Mouse (Mus musculus): Measurements from ENCODE around the gene Asic2. TPM values are rescaled to one million over a fixed set of nuclear protein-coding genes. Genes with fewer than 3 reads are reported as not detected.

Gene Asic2
- under 1 TPM; 0.21 to 0.23 TPM for total RNA-seq (2021)
- long read RNA-seq, experiment 1: 0 reads
- long read RNA-seq, experiment 2, partial matches to known transcripts: 0 of 1 reads
- long read RNA-seq, experiment 2, other reads (novel, unspliced or antisense): 0 of 1 reads

DNA sequence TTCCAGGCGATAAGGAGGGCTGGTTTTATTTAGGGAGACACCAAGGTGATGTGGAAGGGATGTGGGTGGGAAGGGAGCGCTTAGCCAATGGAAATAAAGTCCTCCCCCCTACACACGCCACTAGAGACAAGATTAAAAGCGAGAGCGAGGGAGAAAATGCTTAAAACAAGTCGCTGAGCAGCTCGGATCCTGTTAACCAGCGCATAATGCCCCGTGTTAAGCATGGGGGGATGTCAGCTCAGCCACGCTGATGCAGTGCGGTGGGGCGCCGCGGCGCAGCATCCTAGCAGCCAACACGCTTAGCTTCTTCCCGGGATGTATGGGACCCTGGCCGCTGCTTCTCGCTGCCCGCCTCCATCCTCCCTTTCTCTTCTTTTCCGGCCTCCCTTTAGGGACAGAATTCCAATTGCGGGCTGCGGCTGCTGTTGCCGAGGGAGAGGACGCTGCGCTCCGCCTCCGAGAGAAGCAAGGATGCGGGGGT lies at the start of gene Asic2:
TSS of gene Asic2 (minus strand) at position 57 of the 481 bp plus-strand sequence.
- DNase-seq: no peak

DNA sequence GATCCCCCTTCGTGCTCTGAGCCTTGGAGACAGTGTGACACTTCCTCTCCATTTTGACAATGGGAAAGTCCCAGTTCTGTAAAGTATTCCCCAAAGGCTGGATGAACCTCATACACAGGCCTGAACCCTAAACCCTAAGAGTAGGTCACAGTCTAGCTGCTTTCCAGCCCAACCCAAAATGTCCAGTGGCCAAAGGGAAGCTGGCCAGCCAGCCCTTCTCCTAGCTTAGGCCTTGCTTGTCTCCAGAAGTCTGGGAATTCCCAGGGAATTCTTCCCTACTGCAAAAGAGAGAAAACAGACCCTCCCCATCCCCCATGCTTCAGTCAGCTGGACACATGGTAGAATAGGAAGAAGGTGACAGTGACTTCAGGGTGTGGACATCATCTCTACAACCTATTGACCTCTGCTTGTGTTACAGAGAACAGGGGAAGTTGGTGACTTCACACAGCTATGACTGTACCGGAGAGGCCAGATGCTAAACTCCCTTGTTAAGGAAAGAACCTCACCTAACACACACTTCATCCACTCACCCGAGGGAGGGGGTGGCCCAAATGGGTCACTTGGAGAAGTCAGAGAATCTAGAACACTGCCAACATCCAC lies 48.0 kb upstream of the Asic2 start:
- DNase-seq: peak; percentile 30

DNA sequence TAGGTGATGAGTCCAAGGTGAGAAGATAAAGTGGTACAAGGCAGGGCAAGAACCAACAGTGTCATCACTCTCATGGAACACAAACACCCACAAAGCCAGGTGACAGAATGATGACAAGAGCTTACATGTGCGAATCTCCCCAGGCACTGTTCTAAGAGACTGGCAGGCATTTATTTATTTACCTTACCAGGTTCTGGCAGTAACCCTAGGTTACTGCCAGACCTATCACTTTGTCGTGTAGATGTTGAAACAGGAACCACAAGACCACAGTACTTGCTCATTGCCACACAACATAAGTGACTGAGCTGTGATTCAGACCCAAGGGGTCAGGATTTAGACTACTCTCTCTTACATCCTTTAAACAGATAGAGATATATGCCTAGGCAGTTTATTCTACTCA lies 46.8 kb upstream of the Asic2 start:
- no peak for DNase-seq

GRCm38 (mm10) chr11:82013756-82014155 lies 45.5 kb upstream of the Asic2 start:
- no peak for DNase-seq

GRCm38 (mm10) chr11:82011411-82012193 lies 43.3 kb upstream of the Asic2 start:
- DNase-seq: no peak

GRCm38 (mm10) chr11:82010115-82010514 lies 41.9 kb upstream of the Asic2 start:
- no peak for DNase-seq

DNA sequence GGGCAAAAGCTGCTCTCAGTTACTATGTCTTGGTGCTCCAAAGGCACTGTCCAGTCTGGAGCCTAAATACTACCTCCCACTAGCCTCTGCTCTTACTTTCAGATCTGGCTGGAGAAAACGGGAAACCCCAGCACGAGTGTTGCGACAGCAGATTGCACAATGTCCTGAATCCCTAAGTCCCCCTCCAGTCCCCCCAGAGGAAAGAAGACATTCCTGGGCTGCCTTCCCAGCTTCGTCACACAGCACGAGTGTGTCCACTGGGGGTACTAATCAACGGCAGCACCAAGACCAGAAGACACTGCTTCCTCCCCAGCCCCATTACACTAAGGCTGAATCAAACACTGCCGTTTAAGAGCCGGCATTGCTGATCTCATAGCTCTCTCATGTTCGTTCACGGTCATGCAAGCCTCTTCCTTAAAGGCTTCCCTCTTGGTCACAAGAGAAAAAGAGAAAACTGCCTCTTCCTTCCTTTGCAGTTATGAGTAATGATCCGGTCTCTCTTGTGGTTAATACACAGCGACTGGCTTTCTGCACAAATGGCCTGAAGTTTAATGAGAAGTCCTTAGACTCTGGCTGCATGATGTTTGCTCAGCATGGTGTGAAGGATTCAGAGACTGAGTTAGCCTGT lies 38.7 kb upstream of the Asic2 start:
- DNase-seq: peak; percentile 32

- no peak for DNase-seq
Observed at GRCm38 (mm10) chr11:82004810-82005209, 36.6 kb upstream of the Asic2 start.

DNA sequence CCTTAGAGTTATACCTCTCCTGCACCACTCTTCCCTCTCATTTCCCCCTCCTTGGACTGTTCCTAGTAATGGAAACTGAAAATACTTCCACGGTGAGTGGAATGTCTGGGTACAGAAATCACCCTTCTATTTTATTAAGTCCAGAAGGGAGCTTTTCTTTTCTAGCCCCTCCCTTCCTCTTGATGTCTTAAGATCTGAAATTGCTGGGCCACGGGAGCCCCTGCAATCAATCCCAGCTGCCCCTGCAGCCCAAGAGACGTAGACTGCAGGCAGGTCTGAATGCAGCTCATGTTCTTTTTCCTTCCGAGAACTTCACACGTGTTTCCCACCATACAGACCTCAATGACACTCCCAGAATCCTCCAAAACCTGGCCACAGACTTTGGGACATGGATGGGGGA lies 32.3 kb upstream of the Asic2 start:
- DNase-seq: no peak

DNA sequence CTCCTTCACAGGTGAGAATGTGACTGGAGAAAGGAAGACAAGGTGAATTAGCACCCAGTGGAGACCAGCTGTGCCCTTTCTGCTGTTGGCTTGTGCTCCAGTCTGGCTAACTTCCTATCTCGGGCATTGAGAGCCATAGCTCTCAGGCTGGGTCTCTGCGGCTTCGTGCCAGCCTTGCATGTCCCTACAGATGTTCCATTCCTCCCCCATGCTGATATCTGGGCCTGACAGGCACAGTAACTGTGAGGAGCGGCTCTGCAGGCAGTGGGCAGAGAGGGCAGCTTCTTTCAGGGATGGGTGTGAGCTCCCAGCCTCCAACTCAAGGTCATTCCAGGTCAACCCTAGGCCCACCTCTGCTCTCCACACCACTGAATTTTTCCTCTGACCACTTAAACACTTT lies 31.2 kb upstream of the Asic2 start:
- no peak for DNase-seq

DNA sequence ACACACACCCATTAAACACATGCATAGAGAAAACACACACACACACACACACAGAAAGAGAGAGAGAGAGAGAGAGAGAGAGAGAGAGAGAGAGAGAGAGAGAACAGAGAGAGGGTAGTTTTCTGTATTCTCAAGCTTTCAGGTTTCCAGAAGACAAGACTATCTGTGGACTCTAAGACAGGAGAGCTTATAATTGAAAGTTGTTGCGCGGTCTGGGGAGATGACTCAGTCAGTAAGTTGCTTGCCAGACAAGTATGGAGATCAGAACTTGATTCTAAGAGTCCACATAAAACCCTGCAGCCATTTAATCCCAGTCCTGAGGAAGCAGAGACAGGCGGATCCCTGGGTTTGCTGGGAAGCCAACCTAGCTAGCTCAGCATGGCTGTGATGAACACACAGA lies 30.4 kb upstream of the Asic2 start:
- no peak for DNase-seq

- no peak for DNase-seq
Observed at GRCm38 (mm10) chr11:81997085-81997484, 28.8 kb upstream of the Asic2 start.

- DNase-seq: peak; percentile 78
Observed at GRCm38 (mm10) chr11:81996172-81996841, 28.1 kb upstream of the Asic2 start.

DNA sequence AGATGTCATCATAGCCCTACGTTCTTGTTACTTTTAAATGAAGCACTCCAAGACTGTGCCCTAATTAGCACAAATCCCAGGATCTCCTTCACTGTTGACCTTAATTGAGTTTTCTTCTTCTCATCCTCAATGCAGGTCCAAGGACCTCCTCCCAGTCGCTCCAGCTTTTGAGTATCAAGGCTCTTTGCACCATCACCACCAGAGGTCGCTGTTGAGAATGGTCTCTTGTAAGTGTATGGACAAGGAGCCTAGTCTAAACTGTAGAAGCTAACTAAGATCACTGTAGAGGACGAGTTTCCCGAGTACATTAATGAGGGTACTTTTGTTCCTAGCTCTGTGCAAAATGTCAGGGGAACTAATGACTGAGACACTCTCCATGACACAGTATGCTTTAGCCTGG lies 14.9 kb upstream of the Asic2 start:
- peak; percentile 61 for DNase-seq

GRCm38 (mm10) chr11:81982191-81982590 lies 13.9 kb upstream of the Asic2 start:
- DNase-seq: no peak

- no peak for DNase-seq
Observed at GRCm38 (mm10) chr11:81974577-81974976, 6.3 kb upstream of the Asic2 start.

GRCm38 (mm10) chr11:81973699-81974098 lies 5.4 kb upstream of the Asic2 start:
- no peak for DNase-seq

- DNase-seq: no peak
Observed at GRCm38 (mm10) chr11:81972044-81972443, 3.8 kb upstream of the Asic2 start.

DNA sequence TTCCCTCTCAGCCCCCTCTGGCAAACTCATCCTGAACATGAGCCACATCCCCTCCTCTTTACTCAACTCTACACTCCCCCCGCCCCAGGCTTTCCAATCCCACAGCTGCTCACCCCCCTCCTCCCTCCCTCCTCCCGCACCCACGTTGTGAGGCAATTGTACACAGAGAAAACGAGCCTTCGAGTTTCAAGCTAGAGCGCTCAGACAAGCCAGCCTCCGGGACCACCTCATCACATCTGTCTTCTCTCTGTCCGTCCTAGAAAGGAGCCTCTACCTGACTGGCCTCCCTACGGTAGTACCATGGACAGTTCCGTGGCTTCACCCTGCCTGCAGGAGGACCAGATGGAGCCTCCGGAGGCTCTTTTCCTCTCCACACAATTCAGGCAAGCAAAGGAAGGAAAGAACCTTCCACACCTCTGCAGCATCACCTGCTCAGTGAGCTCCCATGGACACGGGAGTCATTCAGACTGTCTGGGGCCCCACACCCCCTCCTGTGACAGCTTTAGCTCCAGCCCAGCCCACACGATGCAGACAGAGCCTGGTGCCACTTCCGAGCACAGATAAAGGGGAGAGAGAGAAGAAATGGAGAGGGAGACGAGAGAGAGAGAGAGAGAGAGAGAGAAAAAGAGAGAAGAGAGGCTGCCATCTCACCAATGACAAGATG lies 1.5 kb downstream of the Asic2 start:
- DNase-seq: peak; percentile 21

DNA sequence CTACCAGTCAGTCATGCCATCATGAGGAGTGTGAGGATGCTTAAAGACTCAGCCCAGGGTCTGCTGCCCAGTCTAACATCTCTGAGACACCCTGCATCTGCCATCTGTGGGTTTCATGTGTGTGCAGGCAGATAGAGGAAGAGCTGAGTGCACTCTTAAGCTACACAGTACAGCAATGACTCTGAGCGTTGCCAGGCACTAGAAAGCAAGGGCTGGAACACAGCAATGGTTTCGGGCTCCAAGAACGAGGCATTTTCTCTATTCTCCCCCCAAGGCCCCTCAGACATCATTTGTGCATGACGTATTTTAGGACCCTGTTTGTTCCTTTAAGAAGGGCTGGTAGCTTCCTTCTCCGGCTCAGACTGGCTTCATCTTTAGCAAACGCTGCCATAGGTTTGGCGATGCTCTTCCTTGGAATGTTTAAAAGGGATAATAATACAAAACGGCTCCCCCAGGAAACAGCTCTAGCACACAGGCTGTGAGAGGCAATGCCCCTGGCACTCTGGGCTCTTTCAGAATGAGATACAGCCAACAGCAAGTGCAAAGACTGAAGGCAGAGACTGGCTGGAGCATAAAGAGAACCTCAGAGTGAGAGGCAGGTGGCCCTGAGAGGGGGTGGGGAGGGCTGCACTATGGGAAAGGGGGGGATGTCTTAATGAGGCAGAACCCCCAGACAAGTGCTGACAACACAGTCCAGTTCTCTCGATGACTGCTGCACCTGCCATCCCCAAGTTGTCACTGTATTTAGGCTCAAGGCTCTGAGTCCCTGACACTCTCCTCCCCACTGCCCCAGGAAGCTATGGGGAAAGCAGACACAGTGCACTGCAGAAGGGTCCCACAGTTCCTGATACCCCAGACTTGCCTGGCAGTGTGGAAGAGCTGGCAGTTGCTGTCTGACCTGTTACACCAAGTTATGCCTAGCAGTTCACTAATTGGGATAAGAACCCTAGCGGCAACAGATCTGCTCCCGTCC lies 2.3 kb downstream of the Asic2 start:
- DNase-seq: no peak

DNA sequence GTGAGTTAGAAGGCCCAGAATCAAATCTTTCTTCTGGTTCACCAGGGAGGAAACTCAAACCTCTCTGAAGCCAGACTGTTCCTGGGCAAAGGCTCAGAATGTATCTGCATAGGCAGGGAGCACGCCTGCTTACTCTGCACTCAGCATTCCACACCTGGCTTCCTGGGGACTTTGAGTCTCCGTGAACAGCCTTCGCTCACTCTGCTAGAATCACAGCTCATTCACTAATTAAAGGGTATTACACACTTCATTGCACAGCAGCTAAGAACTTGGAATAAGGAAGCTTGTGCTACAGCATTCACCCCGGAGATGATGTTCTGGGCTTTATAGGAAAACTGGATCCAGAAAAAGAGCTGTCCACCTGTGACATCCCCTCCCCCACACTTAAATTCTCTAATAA lies 3.7 kb downstream of the Asic2 start:
- DNase-seq: no peak

Measured in gastrocnemius, postnatal 10 days (tissue).